Mouse (Mus musculus) heart, postnatal 25 days (tissue): ENCODE data around the gene Trim58. TPM values are rescaled to one million over a fixed set of nuclear protein-coding genes. Genes with fewer than 3 reads are reported as not detected.

Experiments
- DNase-seq: peaks from one replicate; pipeline ENCODE4 v3.0.0; 2022; ENCODE audit warnings: low spot score
- intact Hi-C: fragments of 180-260 bp; cut with DNase I; formaldehyde crosslinking; loops from one replicate; pipeline ENCODE4 v1.15.1; 2025
- total RNA-seq, 2 experiments: library from RNA; stranded (reverse); gene quantifications; 2 replicates each; pipeline ENCODE4 v1.2.3; 2021

Trim58 gene
- under 1 TPM in 1 of 2 experiments, not detected in 1; 0.10 TPM for total RNA-seq

GRCm38 (mm10) chr11:58640272-58640867 lies at the start of gene Trim58:
Trim58 (plus strand) TSS chr11:58640465.
- intact Hi-C loops = no loop called here

GRCm38 (mm10) chr11:58594814-58595213 lies 45.5 kb upstream of the Trim58 start, which contains the start of gene Olfr324:
Olfr324 (plus strand) TSS chr11:58595114.
- intact Hi-C loops = no loop called here
- no peak for DNase-seq

More at GRCm38 (mm10) chr11:58640272-58640867, at the start of gene Trim58:
- no peak for DNase-seq

DNA sequence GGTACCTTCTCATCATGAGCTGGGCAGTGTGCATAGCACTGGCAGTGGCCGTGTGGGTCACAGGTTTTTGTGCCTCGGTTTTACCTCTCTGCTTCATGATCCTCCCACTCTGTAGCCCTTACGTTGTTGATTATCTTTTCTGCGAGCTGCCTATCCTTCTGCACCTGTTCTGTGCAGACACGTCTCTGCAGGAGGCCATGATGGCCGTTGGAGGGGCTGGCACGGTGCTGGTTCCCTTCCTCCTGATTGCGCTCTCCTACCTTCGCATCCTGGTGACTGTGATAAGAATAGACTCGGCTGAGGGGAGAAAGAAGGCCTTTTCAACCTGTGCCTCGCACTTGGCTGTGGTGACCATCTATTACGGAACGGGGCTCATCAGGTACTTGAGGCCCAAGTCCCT lies 42.4 kb upstream of the Trim58 start:
- intact Hi-C loops = no loop called here
- no peak for DNase-seq

DNA sequence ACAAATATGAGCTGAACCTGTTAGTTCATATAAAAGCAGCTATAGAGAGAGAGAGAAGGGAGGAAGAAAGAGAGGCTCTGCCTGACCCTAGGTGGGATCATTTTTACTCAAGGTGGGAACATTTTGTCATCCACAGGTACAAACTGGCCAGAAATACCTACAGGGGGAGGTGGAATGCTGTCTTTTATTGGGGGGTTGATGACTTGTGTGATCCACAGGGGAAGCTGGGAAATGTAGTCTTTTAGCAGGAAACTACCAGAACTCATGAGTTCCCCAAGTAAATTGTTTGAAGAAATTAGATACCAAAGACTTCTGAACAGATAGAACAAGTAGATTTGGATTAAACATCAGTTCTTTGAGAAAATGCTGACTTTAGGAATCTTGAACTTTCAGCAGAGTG lies 38.2 kb upstream of the Trim58 start:
- intact Hi-C loops = no loop called here
- DNase-seq = no peak

DNA sequence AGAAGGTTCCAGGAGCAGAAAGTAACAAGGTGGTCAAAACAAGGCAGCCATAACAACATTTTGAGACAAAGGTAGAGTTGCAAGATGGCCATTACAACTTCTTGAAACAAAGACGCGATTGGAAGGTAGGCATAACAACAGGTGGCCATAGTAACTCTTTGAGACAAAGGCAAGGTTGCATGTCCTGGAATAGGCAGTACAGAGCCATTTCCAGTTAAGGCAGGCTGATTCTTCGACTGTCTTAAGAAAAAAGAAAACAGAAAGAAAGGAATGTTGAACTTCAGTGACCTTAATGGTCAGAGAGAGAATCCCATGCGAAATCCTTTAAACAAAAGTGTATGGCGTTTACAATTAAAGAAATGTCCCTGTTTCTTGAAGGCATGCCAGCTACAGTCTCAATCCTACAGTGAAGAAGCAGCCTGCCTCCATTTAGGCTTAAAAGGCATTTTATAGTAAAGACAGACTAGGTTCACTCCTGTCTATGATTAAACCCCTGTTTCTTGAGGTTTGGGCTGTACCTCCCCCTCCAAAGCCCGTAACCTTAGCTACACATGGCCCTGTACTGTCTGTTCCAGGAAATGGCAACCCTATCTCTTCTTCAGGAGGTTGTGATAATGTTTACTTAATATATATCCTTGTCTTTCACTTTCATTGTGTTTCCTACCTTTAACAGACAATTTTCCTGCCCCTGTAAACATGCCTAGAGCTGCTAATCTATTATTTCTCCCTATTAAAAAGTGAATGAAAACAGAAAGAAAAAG lies 37.3 kb upstream of the Trim58 start:
- DNase-seq = no peak
- intact Hi-C loops = no loop called here

DNA sequence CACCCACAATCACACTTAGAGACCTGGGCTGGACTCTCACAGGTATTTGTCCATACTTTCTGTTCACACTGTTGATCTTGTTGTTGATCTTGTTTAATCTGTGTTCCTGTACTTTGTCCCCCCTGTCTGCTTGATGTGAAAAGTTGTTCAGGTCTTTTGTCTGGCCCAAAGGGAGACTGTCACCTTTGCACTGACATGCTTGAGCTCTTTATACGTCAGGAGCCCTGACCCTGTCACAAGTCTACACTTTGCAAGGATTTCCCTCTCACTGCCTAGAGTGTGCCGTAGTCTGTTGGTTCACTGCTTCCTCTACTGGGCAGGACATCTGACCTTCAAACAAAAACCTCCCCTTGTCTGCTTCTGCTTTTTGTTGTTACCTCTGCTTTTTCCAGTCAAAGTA lies 35.6 kb upstream of the Trim58 start:
- intact Hi-C loops = no loop called here
- DNase-seq = no peak

GRCm38 (mm10) chr11:58605228-58605627 lies 35.0 kb upstream of the Trim58 start:
- DNase-seq = no peak
- intact Hi-C loops = no loop called here

- intact Hi-C loops = no loop called here
- DNase-seq = no peak
Measured at GRCm38 (mm10) chr11:58606177-58606919, 33.9 kb upstream of the Trim58 start.

- DNase-seq = no peak
- intact Hi-C loops = no loop called here
Measured at GRCm38 (mm10) chr11:58607030-58607429, 33.2 kb upstream of the Trim58 start.

- no peak for DNase-seq
- intact Hi-C loops = no loop called here
Measured at GRCm38 (mm10) chr11:58613359-58613758, 26.9 kb upstream of the Trim58 start.

DNA sequence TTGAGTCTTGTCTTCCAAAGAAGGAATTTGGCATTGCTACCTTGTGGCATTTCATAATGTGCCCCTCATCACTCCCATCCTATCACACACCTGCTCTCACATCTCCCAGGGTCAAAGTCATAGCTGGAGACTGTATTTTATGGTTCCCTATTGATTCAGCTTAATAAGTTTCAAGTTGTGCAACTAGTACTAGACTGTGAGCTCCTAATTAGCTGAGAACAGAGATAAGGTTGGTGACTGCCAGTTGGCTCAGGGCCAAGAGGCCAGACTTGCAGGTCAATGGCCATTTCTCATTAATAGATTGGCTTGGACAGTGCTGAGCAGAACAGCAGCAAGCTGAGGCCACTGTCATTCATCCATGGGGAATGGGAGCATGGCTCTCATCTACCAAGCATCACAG lies 25.7 kb upstream of the Trim58 start:
- intact Hi-C loops = no loop called here
- no peak for DNase-seq

DNA sequence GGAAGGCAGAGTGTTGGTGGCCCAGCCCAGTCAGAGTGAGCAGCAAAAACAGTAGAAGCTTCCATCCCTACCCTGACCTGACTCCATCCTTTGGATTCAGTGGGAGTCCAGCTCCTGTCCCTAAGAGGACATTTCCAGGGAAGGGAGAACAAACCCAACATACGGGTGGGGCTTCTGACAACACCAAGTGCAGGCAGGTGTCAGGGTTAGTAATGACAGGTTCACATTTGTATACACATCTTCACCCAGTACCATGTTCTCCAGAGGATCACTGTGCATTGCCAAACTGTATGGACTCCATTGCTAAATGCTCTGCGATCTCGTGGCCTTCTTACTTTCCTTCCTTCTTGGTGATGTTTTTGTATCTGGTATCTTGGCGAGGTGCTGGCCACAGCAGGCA lies 24.3 kb upstream of the Trim58 start, which contains the start of gene 2210407C18Rik:
TSS of gene 2210407C18Rik (minus strand) at position 101 of the 400 bp plus-strand sequence.
- intact Hi-C loops = loop anchor here (2.0 kb wide), 1 partner anchor 15 kb away; no protein-coding TSS in a partner anchor
- no peak for DNase-seq

GRCm38 (mm10) chr11:58618369-58618768 lies 21.9 kb upstream of the Trim58 start:
- DNase-seq = no peak
- intact Hi-C loops = no loop called here

GRCm38 (mm10) chr11:58618793-58619192 lies 21.5 kb upstream of the Trim58 start:
- no peak for DNase-seq
- intact Hi-C loops = no loop called here

DNA sequence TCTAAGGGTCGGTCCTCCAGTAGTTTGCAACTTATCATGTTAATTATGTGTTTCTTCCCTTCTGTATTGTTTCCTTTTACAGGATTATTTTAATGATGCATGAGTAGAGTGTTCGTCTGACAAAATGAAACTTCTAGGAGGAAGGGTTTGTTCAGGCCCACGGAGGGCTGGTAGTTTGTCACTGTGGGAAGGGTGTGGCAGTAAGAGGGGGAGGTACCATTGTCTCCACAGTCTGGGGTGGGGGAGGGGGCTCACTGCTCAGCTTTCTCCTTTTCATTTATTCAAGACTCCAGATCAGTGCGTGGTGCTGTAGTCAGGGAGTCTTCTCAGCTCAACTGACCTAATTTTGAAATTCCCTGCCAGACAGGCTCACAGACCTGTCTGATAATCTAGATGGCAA lies 14.1 kb upstream of the Trim58 start:
- intact Hi-C loops = no loop called here
- no peak for DNase-seq

DNA sequence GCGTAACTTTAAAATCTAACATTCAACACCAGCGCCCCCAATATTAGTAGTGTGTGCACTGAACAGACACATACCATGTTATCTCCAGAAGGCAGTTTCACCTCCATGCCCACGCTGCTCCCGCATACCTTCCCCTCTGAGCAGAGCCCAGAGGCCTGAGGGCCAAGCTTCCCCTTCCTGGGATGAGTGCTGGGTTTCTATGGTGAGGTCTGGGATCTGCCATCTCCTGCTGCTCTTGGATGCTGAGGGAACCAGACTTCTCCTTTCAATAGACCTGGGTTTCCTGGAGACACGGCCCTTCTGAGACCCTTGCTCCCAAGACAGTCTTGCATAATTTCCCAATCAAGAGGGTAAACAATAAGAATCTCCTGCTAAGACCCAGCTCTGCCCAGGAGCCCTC lies 9.9 kb upstream of the Trim58 start, which contains the start of gene Olfr323:
TSS of gene Olfr323 (minus strand) at position 101 of the 400 bp plus-strand sequence.
- intact Hi-C loops = no loop called here
- no peak for DNase-seq

DNA sequence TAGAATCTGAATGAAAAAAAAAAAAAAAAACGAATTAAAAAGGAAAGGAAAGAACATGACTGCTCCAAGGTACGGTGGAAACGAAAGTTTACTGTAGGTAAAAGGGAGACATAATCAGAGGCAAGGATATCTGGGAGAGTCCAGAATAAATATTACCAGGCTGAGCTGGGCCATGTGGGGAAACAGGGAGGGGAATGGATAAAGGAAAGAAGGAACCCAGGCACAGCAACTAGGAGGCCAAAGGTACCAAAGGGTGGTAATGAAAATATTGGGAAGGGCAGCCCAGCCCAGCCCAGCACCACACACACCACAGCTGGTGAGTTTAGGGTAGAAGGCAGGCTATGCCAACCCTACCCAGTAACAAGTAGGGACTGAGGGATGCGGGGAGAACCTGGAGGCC lies 5.4 kb upstream of the Trim58 start:
- intact Hi-C loops = loop anchor here (5.0 kb wide), 2 partner anchors 133 to 398 kb away; partner anchors contain the start of gene Olfr331
- DNase-seq = no peak

DNA sequence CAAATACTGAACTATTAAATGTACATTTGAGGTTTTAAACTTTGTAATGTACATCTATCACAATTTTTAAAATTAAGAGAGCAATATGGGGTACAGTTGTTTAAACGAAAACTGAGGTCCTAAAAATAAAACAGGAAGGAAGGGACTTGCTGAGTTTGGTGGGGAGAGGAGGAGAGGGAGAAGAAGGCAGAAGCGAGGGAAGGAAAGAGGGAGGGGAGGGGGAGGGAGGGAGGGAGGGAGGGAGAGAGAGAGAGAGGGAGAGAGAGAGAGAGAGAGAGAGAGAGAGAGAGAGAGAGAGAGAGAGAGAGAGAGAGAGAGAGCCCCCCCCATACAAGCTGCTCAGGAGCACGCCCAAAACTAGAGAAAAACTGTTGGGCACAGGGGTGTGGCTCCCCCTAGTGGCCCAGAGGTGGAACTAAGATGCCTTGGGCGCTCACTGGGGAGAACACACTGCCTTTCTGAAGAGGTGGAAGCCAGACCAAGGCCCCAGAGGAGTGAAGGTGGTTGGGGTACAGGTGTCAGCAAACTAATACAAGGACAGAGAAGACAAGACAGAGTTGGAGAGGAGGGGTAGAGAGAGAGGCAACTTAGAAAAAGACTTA lies 3.8 kb upstream of the Trim58 start:
- intact Hi-C loops = loop anchor here (1.0 to 5.0 kb wide), 3 partner anchors 134 to 399 kb away; partner anchors contain the start of gene Olfr331
- DNase-seq = no peak

GRCm38 (mm10) chr11:58638176-58638701 lies 2.0 kb upstream of the Trim58 start:
- intact Hi-C loops = loop anchor here (5.0 kb wide), 2 partner anchors 136 to 401 kb away; partner anchors contain the start of gene Olfr331
- no peak for DNase-seq

DNA sequence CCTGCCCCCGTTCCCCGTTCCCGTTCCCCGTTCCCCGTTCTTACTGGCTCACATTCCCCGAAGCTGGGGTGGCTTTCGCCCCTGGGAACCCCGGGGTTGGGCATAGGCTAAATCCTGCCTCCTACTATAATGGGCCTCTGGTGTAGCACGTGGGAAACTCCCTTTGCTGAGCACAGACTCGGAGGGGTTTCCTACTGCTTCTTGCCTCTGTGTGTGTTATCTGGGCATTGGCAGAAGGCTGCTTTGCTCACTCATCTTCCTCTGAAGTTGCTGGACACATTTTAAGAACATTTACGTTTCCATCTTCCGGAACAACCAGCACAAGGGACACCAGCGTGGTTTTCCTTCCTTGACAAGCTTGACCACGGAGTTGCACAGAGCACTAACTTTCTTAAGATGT lies 792 bp downstream of the Trim58 start:
- intact Hi-C loops = no loop called here
- no peak for DNase-seq
